Mouse (Mus musculus): ENCODE measurements around the gene Cysrt1.

DNA sequence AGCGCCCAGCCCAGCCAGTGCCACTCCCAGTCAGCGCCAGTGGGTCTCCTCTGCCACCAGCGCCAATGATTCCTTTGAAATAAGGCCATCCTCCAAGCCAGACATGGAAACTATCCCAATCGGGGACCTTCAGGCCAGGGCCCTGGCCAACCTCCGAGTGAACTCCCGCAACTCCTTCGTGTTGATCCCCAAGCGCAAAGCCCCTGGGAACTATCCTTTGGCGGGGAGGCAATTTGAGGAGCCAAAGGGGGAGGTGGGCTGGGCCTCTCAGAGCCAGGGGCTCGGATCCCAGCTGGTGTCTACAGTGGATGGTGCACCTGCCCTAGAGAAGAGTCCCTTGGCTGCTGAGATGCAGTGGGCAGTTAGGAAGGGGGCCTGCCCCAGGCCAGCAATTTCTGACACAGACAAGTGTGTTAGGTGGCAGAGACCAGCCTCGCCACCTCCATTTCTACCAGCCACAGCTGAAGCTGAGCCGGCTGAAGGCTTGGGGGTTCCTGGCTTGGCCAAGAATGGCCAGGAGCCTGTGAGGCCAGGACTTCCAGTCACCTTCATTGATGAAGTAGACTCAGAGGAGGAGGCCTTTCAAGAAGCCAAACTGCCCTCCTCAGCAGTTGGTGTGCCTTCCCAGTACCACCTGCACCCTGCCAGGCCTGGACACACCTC lies 21.5 kb upstream of the Cysrt1 start:
- no peak for TF ChIP-seq CTCF (IDR thresholded peaks at IDR 0.05; ENCODE audit: borderline replicate concordance, insufficient read depth, low read depth, low read length)
- TF ChIP-seq POLR2A (IDR thresholded peaks at IDR 0.05; ENCODE audit: borderline replicate concordance, insufficient read depth, low read length), result no peak

Data from cerebellum, adult 2 months (tissue).